Mouse (Mus musculus) gastrocnemius, postnatal 4 days (tissue): ENCODE measurements around the gene Ddost. TPM values are rescaled to one million over a fixed set of nuclear protein-coding genes. Genes with fewer than 3 reads are reported as not detected.

Experiments
- DNase-seq, 2 experiments: peaks; one replicate each; pipeline ENCODE4 v3.0.0; 2021 to 2022; ENCODE audit warnings: low spot score in 2 of 2, mixed read lengths in 2 of 2
- total RNA-seq, 2 experiments: library from RNA; stranded (reverse); gene quantifications; 2 replicates each; pipeline ENCODE4 v1.2.3; 2021

Ddost gene
- total RNA-seq, 2 experiments from 2014 or later: 106 to 115 TPM

DNA sequence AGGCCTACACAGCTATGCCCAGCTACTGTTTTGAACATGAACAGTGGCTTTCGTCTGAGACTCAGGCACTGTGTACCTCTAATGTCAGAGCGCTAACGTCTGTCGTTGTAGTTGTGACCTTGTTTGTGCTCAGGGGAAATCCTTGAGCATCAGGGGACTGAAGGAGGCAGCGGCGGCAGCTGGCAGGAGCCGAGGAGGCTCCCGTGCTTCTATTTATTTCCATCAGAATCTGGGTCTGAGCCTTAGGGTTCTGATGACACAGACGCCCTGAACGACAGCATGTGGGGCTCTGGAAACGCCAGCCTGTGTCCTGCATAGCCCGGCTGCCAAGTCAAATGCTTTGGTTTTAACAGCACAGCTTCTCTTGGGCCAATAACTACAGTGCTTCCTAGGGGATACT, 30.5 kb downstream of the Ddost start:
- DNase-seq: no peak

DNA sequence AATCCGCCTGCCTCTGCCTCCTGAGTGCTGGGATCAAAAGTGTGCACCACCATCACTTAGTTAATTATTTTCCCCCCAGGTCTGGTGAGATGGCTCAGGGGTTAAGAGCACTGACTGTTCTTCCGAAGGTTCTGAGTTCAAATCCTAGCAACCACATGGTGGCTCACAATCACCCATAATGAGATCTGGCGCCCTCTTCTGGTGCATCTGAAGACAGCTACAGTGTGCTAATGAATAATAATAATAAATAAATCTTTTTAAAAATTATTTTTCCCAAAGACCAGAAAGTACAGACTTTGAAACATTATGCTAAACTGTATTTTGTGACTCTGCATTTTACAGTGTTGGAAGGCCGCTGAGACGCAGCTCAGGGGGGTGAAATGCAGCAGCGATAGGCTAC, 31.1 kb downstream of the Ddost start:
- DNase-seq: no peak

- DNase-seq: no peak
Observed at GRCm38 (mm10) chr4:138336876-138337275, 32.3 kb downstream of the Ddost start.

DNA sequence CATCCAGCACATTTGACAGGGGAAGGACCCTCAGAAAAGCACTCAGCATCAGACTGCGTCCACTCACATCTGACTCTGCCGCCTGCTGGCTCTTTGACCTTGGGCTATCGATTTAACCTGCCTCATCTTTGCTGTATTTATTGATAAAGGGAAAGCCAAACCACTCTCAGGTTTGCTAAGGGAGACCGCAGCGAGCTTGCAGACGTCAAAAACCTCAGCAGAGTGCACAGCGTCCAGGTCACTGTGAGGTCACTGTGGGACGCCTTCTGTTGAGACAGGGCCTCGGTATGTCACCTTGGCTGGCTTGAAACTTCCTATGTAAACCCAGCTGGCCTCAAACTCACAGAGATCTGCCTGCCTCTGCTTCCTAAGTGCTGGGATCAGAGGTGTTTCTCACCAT, 32.8 kb downstream of the Ddost start:
- no peak for DNase-seq

DNA sequence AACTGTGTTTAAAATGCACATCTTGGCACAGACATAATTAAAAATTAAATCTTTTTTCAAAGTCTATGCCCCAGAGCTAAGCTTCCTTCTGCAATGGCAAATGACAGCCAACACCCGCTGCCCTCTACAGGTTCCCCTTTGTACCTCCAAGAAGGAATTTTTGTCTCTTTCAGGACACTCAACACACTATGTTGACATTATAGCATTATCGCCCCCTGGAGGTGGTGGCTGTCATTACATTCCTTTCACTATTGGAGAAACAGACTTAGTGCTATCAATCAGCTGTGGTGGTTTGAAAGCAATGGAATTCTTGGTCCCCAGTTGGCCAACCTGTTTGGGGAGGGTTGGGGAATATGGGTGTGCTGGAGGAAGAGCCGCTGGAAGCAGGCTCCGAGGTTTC, 35.4 kb downstream of the Ddost start:
- DNase-seq: no peak

GRCm38 (mm10) chr4:138341393-138341792, 36.9 kb downstream of the Ddost start:
- DNase-seq: no peak

GRCm38 (mm10) chr4:138342048-138342447, 37.5 kb downstream of the Ddost start:
- DNase-seq: no peak

- DNase-seq: no peak
Observed at GRCm38 (mm10) chr4:138342778-138343177, 38.2 kb downstream of the Ddost start.

DNA sequence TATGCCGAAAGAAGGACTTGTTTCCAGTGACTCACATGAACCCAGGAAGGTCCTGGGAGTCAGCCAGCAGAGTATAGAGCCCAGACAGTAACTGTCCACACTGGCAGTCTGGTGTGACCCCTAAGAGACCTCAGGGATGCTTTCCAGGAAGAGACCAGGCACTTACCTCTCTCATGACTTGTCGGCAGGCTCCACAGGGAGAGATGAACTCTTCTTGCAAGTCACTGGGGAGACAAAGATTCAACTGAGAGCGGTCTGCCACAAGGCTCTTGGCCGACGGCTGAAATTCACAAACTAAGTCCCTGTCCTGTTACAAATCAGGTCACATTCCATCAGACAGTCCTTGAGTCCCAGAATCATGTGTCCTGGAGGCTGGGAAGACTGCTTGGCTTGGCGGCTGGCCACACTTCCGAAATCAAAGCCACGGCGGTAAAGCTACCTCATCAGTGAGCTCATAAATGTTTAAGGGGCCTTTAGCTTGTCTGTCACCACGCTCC, 38.9 kb downstream of the Ddost start:
- no peak for DNase-seq

- DNase-seq: no peak
Observed at GRCm38 (mm10) chr4:138344891-138345545, 40.5 kb downstream of the Ddost start.

- DNase-seq: no peak
Observed at GRCm38 (mm10) chr4:138347280-138347679, 42.8 kb downstream of the Ddost start.

DNA sequence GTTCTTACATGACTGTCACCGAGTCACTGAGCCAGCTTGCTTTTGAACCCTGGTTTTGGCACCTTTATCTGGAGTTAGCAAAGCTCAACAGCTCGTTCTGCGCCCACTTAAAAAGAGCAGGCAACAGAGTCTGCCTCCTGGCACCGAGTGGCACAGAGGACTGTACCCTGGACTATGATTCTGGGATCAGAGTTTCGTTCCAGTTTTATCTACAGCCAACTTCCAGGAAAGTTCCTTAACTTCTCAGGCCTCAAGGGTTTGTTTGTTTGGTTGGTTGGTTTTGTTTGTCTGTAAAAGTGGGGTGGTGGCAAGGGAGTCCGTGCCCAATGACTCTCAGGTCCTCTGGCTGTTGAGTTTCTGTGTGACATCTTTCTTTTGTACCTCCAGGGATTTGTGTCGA, 44.2 kb downstream of the Ddost start:
- DNase-seq: no peak

GRCm38 (mm10) chr4:138351821-138352220, 47.3 kb downstream of the Ddost start:
- no peak for DNase-seq

GRCm38 (mm10) chr4:138352692-138353091, 48.2 kb downstream of the Ddost start:
- DNase-seq: no peak

- DNase-seq: no peak
Observed at GRCm38 (mm10) chr4:138353438-138354171, 49.1 kb downstream of the Ddost start.

GRCm38 (mm10) chr4:138355496-138355895, 51.0 kb downstream of the Ddost start:
- no peak for DNase-seq

DNA sequence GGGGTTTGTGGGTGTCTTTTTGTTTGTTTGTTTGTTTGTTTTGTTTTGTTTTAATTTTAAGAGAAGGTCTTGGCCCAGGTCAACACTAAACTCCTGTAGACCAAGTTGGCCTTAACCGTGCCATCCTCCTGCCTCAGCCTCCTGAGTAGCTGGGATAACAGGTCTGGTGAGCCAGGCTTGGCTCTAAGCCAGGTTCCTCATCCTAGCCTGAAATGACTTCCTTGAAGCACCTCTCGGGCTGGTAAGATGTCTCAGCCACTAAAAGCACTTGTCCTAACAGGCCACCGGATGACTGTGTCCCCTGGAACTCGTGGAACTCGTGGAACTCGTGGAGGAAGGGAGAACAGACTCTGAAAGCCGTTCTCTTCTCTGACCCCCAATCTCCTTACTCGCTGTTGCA, 51.6 kb downstream of the Ddost start:
- DNase-seq: no peak

DNA sequence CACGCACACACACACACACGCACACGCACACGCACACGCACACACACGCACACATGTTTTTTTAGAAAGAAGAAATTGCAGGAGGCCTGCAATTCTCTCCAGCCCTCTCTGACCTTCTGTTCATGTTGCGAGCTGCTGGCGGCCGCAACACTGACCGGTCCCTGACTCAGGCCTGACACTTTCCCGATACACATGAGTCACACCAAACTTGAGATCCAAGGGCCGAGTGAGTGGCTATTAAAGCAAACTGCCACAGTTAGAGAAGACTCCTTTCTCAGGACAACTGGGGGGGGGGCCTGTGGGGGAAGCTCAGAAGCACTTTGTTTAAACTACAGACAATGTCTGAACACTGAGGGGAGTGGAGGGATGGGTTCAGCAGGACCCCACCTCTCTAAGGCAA, 52.0 kb downstream of the Ddost start:
- DNase-seq: no peak

GRCm38 (mm10) chr4:138358176-138358575, 53.6 kb downstream of the Ddost start:
- no peak for DNase-seq

DNA sequence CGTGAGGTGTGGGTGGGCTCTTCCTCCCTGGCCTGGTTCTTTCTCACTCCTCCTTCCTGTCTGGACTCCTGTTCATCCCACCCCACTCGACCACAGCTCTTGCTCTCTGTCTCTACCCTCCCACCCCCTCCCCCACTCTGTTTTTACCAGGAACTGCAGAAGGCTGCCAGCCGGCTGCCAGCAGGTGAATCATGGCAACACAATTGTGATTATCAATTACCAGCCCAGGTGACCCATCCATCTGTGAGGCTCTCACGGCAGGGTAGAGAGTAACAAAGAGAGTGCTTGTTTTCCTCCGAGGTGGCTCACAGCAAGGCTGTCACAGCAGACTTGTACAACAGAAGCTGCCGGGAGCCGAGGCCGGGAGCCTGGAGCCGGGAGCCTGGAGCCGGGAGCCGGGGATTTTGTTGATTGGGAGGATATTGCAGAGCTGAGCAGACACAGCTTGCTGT, 56.9 kb downstream of the Ddost start:
- no peak for DNase-seq
